Mouse (Mus musculus) monocyte, adult 2 months (primary cell): ENCODE measurements around the gene Brd4.

Experiments used
- DNase-seq, 2 experiments: peaks; one replicate each; pipeline ENCODE4 v3.0.0; 2022; ENCODE audit warnings: low spot score in 2 of 2, low read depth in 1 of 2

Brd4 gene

GRCm38 (mm10) chr17:32284262-32285137 lies at the start of gene Brd4:
Gene Brd4, minus strand, starts transcription at chr17:32284722.
- DNase-seq = peak; percentile 66 to 88

GRCm38 (mm10) chr17:32333675-32334303 lies 49.3 kb upstream of the Brd4 start:
- DNase-seq = no peak

GRCm38 (mm10) chr17:32327501-32327900 lies 43.0 kb upstream of the Brd4 start:
- no peak for DNase-seq

- no peak for DNase-seq
Observed at GRCm38 (mm10) chr17:32322809-32323208, 38.3 kb upstream of the Brd4 start.

- no peak for DNase-seq
Observed at GRCm38 (mm10) chr17:32321836-32322235, 37.3 kb upstream of the Brd4 start.

- DNase-seq = no peak
Observed at GRCm38 (mm10) chr17:32321390-32321734, 36.8 kb upstream of the Brd4 start.

- peak; percentile 92 to 94 for DNase-seq
Observed at GRCm38 (mm10) chr17:32320597-32321389, 36.3 kb upstream of the Brd4 start, which contains the start of gene Akap8. Gene Akap8, minus strand, starts transcription at chr17:32321238.

- DNase-seq = no peak
Observed at GRCm38 (mm10) chr17:32319950-32320349, 35.4 kb upstream of the Brd4 start.

- DNase-seq = no peak
Observed at GRCm38 (mm10) chr17:32317708-32318107, 33.2 kb upstream of the Brd4 start.

GRCm38 (mm10) chr17:32317032-32317431 lies 32.5 kb upstream of the Brd4 start:
- DNase-seq = no peak

GRCm38 (mm10) chr17:32315560-32315959 lies 31.0 kb upstream of the Brd4 start:
- DNase-seq = no peak

- DNase-seq = no peak
Observed at GRCm38 (mm10) chr17:32313892-32314291, 29.4 kb upstream of the Brd4 start.

- no peak for DNase-seq
Observed at GRCm38 (mm10) chr17:32312801-32313200, 28.3 kb upstream of the Brd4 start.

- no peak for DNase-seq
Observed at GRCm38 (mm10) chr17:32307963-32308362, 23.4 kb upstream of the Brd4 start.

GRCm38 (mm10) chr17:32298125-32298524 lies 13.6 kb upstream of the Brd4 start:
- DNase-seq = no peak

- DNase-seq = no peak
Observed at GRCm38 (mm10) chr17:32295901-32296300, 11.4 kb upstream of the Brd4 start.

GRCm38 (mm10) chr17:32295160-32295559 lies 10.6 kb upstream of the Brd4 start:
- DNase-seq = no peak

GRCm38 (mm10) chr17:32285138-32285670 lies 682 bp upstream of the Brd4 start:
- DNase-seq = no peak

GRCm38 (mm10) chr17:32283771-32284221 lies 726 bp downstream of the Brd4 start:
- DNase-seq = peak; percentile 48 to 73

GRCm38 (mm10) chr17:32283341-32283740 lies 1.2 kb downstream of the Brd4 start:
- no peak for DNase-seq

- no peak for DNase-seq
Observed at GRCm38 (mm10) chr17:32281611-32282310, 2.8 kb downstream of the Brd4 start.
